In the genomic region with DNA sequence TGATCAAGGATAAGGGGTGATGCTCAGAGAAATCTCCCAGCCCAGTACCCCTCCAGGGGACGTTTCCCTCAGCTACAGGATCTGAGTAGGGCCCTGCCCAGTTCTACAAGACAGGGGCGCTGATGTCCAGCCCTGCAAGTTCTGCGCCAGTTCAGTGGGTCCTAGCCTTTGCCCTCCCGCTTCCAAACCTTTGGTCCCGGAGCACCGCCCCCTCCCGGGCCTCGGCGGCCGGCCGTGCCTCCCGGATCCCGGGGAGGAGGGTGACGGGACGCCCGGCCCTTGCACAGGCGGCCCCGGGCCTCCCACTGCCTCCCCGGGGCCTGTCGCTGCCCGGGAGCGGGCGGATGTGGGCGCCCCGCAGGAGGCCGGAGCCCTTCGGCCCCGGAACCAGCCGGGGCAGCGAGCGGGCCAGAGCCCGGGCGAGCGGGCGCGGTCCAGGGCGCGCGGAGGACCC, we compare ENCODE assay signal across 8 mouse cellular contexts. TPM values are rescaled to one million over a fixed set of nuclear protein-coding genes. Genes with fewer than 3 reads are reported as not detected.
DNase-seq lines count a peak whose midpoint lies in the region; ATAC-seq and TF ChIP-seq lines count a peak whose summit lies in the region.

No protein-coding gene starts in this region.

- H3K4me3 ChIP-seq in spleen, adult 2 months (ENCODE audit: extremely low read depth, insufficient read depth, insufficient read length) = peak overlapping the region; percentile 73
- peak overlapping the region; percentile 87 for H3K4me3 ChIP-seq in bone marrow, adult 2 months (replicated peaks; ENCODE audit: control insufficient read depth, low read depth, low read length)
- peak overlapping the region; percentile 67 for H3K4me3 ChIP-seq in forebrain, embryonic 15.5 days
- H3K4me3 ChIP-seq in intestine, embryonic 15.5 days (replicated peaks) = peak overlapping the region; percentile 86
- H3K4me3 ChIP-seq in liver, embryonic 16.5 days (ENCODE audit: low read depth, low read length) = peak overlapping the region; percentile 72

- 0 out of 2 replicates have a peak, but pooled peaks cover 2% of the 10 kb centered on the region for H3K36me3 ChIP-seq in spleen, adult 2 months (ENCODE audit: control insufficient read depth, insufficient read depth, low read length)
- no peaks in the 10 kb centered on the region for H3K36me3 ChIP-seq in forebrain, embryonic 15.5 days
- H3K36me3 ChIP-seq in intestine, embryonic 15.5 days = no peaks in the 10 kb centered on the region
- H3K36me3 ChIP-seq in liver, embryonic 16.5 days (ENCODE audit: control insufficient read depth, insufficient read depth) = no peaks in the 10 kb centered on the region

- peak in 1 of 2 experiments; percentile 47 for DNase-seq in spleen, adult 2 months (ENCODE audit: low read depth in 1 of 2, low spot score in 2 of 2)
- no peak for DNase-seq in spleen, adult 12 weeks (ENCODE audit: low spot score)
- peak; percentile 36 for DNase-seq in right cerebral cortex, postnatal 4 days
- no peak for DNase-seq in T-cell, adult 2 months (ENCODE audit: low spot score)

- TF ChIP-seq CTCF in spleen, adult 2 months (IDR thresholded peaks at IDR 0.05; ENCODE audit: extremely low read depth, insufficient read depth, insufficient read length, insufficient replicate concordance) = no peak
- no peak; the same call in 1 of the 2 replicates for TF ChIP-seq CTCF in bone marrow, adult 2 months (IDR thresholded peaks at IDR 0.05; ENCODE audit: control insufficient read depth, insufficient read depth, low read length)

- peak overlapping the region; percentile 93 for H3K27ac ChIP-seq in spleen, adult 2 months (ENCODE audit: insufficient read depth, low read length)
- peak overlapping the region; percentile 73 for H3K27ac ChIP-seq in bone marrow, adult 2 months (ENCODE audit: control insufficient read depth, insufficient read depth, low read depth, low read length, poor library complexity)
- H3K27ac ChIP-seq in forebrain, embryonic 15.5 days (replicated peaks) = peak overlapping the region; percentile 89
- peak overlapping the region; percentile 97 for H3K27ac ChIP-seq in intestine, embryonic 15.5 days
- H3K27ac ChIP-seq in liver, embryonic 16.5 days (ENCODE audit: low read length) = peak overlapping the region; percentile 74

- ATAC-seq in forebrain, embryonic 15.5 days (replicated peaks) = peak; percentile 51
- ATAC-seq in intestine, embryonic 15.5 days = peak; percentile 49
- peak; percentile 28 for ATAC-seq in liver, embryonic 16.5 days (ENCODE audit: low read depth)

- peaks cover 49% of the 10 kb centered on the region; the same call in 1 of the 2 replicates for H3K4me1 ChIP-seq in spleen, adult 2 months (ENCODE audit: control insufficient read depth, insufficient read depth, insufficient read length)
- peaks cover 11% of the 10 kb centered on the region for H3K4me1 ChIP-seq in bone marrow, adult 2 months (ENCODE audit: control insufficient read depth, insufficient read depth, low read length)
- peaks cover 44% of the 10 kb centered on the region for H3K4me1 ChIP-seq in forebrain, embryonic 15.5 days
- peaks cover 45% of the 10 kb centered on the region for H3K4me1 ChIP-seq in intestine, embryonic 15.5 days (replicated peaks)
- H3K4me1 ChIP-seq in liver, embryonic 16.5 days (ENCODE audit: control insufficient read depth, low read depth, low read length) = peaks cover 46% of the 10 kb centered on the region

- H3K9me3 ChIP-seq in forebrain, embryonic 15.5 days = no peaks in the 10 kb centered on the region
- no peaks in the 10 kb centered on the region for H3K9me3 ChIP-seq in intestine, embryonic 15.5 days
- H3K9me3 ChIP-seq in liver, embryonic 16.5 days (replicated peaks; ENCODE audit: control insufficient read depth, low read length) = no peaks in the 10 kb centered on the region

- TF ChIP-seq POLR2A in spleen, adult 2 months (IDR thresholded peaks at IDR 0.05; ENCODE audit: low read depth, low read length) = no peak
- TF ChIP-seq POLR2A in bone marrow, adult 2 months (IDR thresholded peaks at IDR 0.05; ENCODE audit: borderline replicate concordance, control insufficient read depth, low read depth, low read length) = no peak

- H3K27me3 ChIP-seq in spleen, adult 2 months (ENCODE audit: control insufficient read depth, insufficient read depth, low read length) = no peaks in the 10 kb centered on the region
- no peaks in the 10 kb centered on the region for H3K27me3 ChIP-seq in forebrain, embryonic 15.5 days
- H3K27me3 ChIP-seq in intestine, embryonic 15.5 days (replicated peaks) = no peaks in the 10 kb centered on the region
- peaks cover 24% of the 10 kb centered on the region for H3K27me3 ChIP-seq in liver, embryonic 16.5 days (ENCODE audit: control insufficient read depth, insufficient read depth, low read depth, low read length)

- H3K9ac ChIP-seq in forebrain, embryonic 15.5 days (replicated peaks) = peak overlapping the region; percentile 92
- peak overlapping the region; percentile 94 for H3K9ac ChIP-seq in intestine, embryonic 15.5 days
- H3K9ac ChIP-seq in liver, embryonic 16.5 days (ENCODE audit: low read depth, low read length) = peak overlapping the region; percentile 71

- WGBS in spleen, adult 2 months = under 1% methylated on average over 39 of the region's 39 CpGs
- 1% methylated on average over 39 of the region's 39 CpGs for WGBS in bone marrow, adult 2 months
- 0% methylated on average over 26 of the region's 39 CpGs for WGBS in forebrain, embryonic 15.5 days
- under 1% methylated on average over 38 of the region's 39 CpGs for WGBS in intestine, embryonic 15.5 days
- WGBS in liver, embryonic 16.5 days (ENCODE audit: insufficient replicate concordance) = 0% methylated on average over 39 of the region's 39 CpGs

- H3K4me2 ChIP-seq in forebrain, embryonic 15.5 days (replicated peaks) = peak overlapping the region; percentile 52
- H3K4me2 ChIP-seq in intestine, embryonic 15.5 days (replicated peaks) = peak overlapping the region; percentile 90
- H3K4me2 ChIP-seq in liver, embryonic 16.5 days (ENCODE audit: low read depth, low read length) = peak overlapping the region; percentile 90

RNA-seq across cellular contexts. Expression of gene Hdac7, which starts 13.5 kb away (rescaled TPM):
- polyA plus RNA-seq in spleen, adult 2 months (2012; rRNA removed) = 104 and 137 TPM in 2 replicates
- polyA plus RNA-seq in bone marrow, adult 2 months (2011; ENCODE audit: insufficient read depth, insufficient read length, low replicate concordance, missing spikeins) = 34.1 and 37.8 TPM in 2 replicates
- polyA plus RNA-seq in forebrain, embryonic 15.5 days (2015; fragmentation: Nextera tagmentation; extraction: Ambion mirVana) = 25.9 and 26.6 TPM in 2 replicates
- polyA plus RNA-seq in intestine, embryonic 15.5 days (2015; fragmentation: Nextera tagmentation; extraction: Ambion mirVana) = 18.0 and 20.6 TPM in 2 replicates
- 4.7 and 5.8 TPM in 2 replicates for polyA plus RNA-seq in liver, embryonic 16.5 days (2015; fragmentation: Nextera tagmentation; extraction: Ambion mirVana)

RNA-seq across cellular contexts. Expression of gene Slc48a1, which starts 52.5 kb away (rescaled TPM):
- polyA plus RNA-seq in spleen, adult 2 months (2012; rRNA removed) = 94.0 and 117 TPM in 2 replicates
- 62.3 and 67.5 TPM in 2 replicates for polyA plus RNA-seq in bone marrow, adult 2 months (2011; ENCODE audit: insufficient read depth, insufficient read length, low replicate concordance, missing spikeins)
- polyA plus RNA-seq in forebrain, embryonic 15.5 days (2015; fragmentation: Nextera tagmentation; extraction: Ambion mirVana) = 64.9 and 66.6 TPM in 2 replicates
- polyA plus RNA-seq in intestine, embryonic 15.5 days (2015; fragmentation: Nextera tagmentation; extraction: Ambion mirVana) = 23.9 and 25.1 TPM in 2 replicates
- 98.9 and 103 TPM in 2 replicates for polyA plus RNA-seq in liver, embryonic 16.5 days (2015; fragmentation: Nextera tagmentation; extraction: Ambion mirVana)
